Mouse (Mus musculus) kidney, postnatal 25 days (tissue): ENCODE measurements around the gene Nt5c3.

Experiments used
- DNase-seq, 2 experiments: peaks; one replicate each; pipeline ENCODE4 v3.0.0; 2021; ENCODE audit warnings: mixed read lengths in 2 of 2

The Nt5c3 gene

DNA sequence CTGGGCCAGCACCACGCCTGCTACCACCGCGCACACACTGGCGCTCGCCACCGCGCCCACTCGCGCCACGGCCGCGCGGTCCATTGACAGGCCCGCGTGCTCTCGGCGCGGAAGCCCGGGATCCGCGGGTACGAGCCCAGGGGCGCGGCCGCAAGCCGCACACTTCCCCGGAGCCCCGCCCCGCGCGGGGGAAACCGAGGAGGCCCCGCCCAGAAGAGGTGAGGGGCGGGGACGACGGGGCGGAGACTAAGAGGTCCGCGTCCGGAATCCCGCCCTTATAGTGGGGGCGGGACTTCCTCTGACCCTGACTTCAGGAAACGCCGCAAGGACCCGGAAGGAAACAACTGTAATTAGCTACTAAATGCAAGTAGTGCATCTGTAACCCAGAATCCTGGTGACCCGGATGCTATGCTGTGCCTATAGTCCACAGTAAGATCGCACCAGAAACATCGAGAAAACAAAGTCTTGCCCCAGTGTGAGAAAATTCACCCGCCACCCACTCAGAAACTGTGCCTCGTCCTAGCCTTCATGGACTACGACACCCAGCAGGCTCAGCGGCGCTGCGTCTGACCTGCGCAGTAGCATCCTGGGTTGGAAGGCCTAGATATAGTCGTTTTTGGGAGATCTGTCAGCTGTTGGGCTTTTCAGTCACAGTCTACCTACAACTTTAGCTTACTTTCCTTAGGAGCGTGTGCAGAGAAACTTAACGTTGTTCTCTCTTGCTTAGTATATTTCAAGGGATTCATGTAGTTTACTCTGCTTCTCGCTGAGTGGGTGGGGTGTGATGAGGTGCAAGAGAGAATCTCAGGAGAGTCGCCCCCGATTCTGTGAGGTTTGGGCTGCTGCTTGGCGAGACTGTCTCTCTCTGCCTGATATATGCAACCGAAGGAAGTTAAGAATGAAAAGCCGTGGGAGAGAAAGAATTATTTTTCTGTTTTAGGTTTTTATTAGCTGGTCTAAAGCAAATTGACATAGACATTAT is at the start of gene Nt5c3, which contains the start of gene Vmn1r4:
Gene Nt5c3 (minus strand): TSS at position 207 of the 982 bp plus-strand sequence.
Gene Vmn1r4 (plus strand): TSS at position 290 of the 982 bp plus-strand sequence.
- peak; percentile 95 to 96 for DNase-seq

DNA sequence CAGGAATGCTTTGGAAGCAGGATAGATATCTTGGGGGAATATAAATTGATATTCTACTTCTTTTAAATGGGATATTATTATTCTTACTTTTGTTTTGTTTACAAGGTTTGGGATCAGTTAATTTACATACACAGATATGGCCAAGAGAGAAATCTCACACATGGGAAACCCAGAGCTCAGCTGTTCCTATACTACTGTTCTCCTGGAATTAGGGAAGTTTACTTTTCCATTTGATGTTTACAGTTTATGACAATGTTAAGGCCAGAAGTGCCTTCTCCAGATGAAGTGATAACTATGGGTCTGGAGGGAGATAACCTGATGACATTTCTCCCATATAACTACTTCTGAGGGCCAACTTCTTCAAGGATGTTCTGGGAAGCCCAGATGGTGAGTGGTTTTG is 46.2 kb upstream of the Nt5c3 start, which contains the start of gene Vmn1r5:
Gene Vmn1r5 (plus strand): TSS at position 301 of the 400 bp plus-strand sequence.
- DNase-seq = no peak

DNA sequence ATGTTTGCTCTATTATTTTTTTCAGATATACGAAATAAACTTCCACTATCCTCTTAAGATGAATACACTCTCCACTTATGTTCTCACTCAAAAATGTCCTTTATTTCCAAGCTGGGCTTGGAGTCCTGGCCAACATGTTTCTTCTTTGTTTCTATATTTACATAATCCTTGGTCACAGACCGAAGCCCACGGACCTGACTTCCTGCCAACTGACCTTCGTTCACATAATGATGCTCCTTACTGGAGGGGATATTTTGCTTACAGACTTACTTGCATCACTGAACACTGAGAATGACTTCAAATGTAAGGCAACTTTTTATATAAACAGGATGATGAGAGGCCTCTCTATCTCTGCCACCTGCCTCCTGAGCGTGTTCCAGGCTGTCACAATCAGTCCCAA is 32.7 kb upstream of the Nt5c3 start:
- peak; percentile 75 to 88 for DNase-seq

GRCm38 (mm10) chr6:56934366-56934765 is 10.6 kb upstream of the Nt5c3 start:
- DNase-seq = no peak

DNA sequence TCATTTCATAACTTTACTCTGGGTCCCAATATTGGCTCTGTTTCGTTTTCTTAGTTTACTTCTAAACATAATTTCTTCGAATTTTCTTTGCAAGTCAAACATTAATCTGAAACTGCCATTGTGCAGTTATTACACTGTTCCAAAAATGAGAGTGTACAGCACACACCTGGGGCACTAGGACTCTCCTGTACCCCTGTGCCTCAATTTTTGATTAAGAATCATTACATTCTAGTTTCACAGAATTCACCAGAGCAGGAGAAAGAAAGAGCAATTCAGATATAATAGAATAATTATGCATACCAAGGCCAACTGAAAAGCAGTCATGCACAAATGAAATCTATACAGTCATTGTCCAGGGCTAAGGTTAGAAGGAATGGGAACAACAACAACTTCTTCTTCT is 8.7 kb upstream of the Nt5c3 start:
- no peak for DNase-seq

DNA sequence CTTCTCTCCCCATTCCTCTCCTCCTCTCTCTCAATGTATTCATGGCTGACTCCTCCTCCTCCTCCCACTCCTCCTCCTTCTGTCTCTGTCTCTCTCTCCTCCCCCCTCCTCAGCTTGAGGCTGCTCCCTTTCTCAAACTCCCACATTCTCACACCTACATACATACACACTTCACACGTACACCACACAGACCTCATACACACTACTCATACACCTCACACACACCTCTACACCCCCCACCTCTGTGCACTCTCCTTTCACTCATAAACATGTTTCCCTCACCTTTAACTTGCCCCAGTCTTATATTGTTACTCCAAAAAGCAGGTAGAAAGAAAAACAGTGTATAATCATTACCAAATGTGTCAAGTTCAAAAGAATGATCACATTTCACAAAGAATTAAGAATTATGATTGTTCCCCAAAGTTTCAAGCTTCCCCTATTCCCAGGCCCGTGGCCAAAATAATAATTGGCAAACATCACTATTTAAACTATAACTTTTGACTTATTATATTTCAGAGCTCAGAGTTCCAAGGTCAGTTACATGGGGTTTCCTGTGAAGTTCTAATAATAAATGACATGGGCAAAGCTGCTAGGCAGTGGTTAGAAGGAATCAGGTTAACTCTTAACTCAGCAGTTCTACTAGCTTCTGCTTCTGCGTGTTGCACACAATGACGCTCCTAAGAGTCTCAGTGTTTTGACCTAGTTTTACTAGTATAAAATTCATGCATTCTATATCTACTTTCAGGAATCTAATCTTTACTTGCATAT is 8.1 kb upstream of the Nt5c3 start:
- no peak for DNase-seq

DNA sequence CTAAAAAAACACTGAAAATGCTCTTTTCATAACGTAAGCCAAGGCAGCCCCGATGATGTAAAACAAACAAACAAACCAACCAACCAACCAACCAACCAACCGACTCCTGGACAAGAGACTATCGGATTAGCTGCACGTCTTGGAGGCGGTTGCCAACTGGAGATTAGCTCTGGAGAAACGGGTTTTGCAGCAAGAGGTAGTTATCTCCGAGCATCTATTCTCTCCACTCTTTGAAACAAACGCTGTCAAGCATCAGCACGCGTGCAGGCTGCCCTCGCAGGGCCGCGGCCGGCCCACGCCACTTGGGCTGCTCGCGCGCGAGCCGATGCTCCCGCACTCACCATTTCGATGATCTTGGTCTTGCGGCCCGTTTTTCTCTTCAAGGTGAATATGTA is 404 bp downstream of the Nt5c3 start:
- DNase-seq = peak in 1 of 2 experiments; percentile 42

- peak; percentile 51 to 59 for DNase-seq
Observed at GRCm38 (mm10) chr6:56920222-56921092, 3.3 kb downstream of the Nt5c3 start.

- no peak for DNase-seq
Observed at GRCm38 (mm10) chr6:56919330-56920044, 4.2 kb downstream of the Nt5c3 start.

GRCm38 (mm10) chr6:56917578-56918368 is 6.0 kb downstream of the Nt5c3 start:
- DNase-seq = peak in 1 of 2 experiments; percentile 52

DNA sequence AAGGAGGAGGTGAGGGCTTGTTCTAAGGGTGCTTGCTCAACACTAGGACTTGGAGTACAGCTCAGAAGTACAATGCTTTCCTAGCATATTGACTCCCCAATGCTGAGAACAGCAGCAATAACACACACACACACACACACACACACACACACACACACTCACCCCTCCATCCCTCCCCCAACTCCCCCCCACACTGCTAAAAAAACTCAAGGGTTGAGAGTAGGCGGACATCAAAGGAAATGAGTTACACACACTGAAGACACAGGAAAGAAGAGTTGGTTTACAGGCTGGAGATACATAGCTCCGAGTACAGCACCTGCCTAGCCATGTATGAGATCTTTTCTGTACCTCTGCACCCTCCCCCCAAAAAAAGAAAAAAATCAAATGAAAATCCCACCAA is 7.5 kb downstream of the Nt5c3 start:
- DNase-seq = no peak

DNA sequence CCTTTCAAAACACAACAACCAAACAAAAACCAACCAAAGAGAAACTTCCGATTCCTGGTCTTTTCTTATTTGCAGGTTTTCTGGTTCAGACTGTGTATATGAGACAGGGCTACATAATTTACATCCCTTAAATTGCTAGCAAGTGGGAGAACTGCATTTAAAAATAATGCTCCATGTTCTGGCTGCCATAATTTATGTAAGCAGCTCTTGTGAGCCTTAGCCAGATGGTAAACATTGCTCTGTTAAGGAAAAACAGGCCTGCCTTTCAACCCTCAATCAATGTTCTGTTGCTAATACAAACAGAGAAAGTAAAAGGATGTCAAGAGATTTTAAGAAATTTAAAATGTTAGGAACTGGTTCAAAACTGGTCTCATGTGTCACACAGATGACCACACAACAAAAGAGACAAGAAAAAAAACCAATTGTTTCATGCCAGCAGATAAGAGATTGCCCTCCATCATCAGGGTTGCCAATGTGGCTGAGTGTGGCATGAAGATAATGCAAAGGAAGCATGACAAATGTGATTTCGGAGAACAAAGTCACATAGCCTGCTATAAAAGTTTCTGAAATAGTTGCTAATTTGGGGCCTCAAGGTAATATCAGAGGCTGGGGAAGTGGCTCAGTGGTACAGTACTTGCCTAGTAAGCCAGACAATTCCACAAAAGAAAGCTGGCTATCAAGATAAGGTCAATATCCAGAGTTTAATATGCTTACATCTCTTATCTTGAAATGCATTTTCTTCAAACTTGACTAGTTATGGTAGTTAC is 10.5 kb downstream of the Nt5c3 start:
- DNase-seq = no peak

DNA sequence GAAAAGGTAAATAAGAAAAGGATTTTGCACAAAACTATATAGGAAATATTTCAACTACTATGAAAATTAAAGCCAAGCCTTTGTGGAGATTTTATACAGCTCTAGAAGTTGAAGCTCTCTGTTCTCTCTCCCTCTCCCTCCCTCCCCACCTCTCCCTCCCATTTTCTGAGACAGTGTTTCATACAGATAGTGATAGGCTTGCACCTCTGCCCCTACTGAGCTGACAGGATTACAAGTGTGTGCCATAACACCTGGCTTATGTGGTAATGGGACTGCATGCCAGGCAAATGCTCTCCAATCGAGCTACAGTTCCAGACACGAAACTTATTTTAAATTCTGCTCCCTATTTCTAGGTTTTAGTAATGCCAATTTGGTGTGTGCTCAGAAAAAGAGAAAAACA is 12.8 kb downstream of the Nt5c3 start:
- DNase-seq = no peak

DNA sequence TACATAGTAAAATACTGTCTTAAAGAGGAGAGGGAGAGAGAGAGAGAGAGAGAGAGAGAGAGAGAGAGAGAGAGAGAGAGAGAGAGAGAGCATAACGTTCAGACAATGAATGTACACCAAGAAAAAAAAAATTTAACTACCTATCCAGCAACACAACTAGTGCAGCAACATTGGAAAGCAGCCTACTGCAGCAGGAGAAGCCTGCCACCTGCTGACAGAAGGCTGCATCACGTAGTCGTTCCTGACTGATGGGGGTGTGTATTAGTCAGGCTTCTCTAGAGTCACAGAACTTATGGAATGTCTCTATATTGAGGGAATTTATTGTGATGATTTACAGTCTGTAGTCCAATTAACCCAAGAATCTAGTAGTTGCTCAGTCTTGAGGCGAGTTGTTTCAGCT is 14.8 kb downstream of the Nt5c3 start:
- peak; percentile 71 to 80 for DNase-seq

DNA sequence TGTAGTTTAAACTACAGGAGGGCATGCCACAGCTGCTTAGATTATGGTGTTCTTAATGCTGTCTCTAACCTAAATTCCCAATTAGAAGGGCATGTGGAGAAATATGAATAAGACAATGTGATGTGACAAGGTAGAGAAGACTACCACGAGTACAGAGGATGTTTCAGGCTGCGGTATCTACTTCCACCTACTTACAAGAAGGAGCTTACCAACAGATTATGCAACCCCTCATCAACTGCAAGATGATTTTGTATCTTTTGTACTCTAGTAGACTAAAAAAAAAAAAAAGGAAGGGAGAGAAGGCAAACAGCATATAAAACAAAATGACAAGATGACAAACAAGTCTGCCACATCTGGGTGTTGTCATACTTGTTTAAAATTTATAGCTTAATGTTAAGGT is 15.3 kb downstream of the Nt5c3 start:
- no peak for DNase-seq

DNA sequence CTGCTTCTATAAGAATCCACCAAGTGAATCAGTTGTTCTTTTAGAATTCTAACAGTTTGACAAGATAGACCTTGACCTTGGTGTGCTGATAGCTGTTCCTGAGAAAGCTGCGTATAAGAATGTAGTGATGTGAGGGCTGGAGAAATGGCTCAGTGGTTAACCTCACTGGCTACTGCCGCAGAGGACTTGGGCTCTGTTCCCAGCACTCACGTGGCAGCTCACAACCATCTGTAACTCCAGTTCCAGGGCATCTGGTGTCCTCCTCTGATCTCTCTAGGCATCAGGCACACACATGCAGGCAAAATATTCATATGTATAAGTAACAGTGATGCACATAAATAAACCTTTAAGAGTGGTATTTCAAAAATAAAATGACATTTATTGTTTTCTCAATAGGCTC is 15.8 kb downstream of the Nt5c3 start:
- DNase-seq = no peak

- DNase-seq = peak; percentile 66 to 86
Observed at GRCm38 (mm10) chr6:56906121-56906846, 17.4 kb downstream of the Nt5c3 start.

GRCm38 (mm10) chr6:56905486-56905885 is 18.2 kb downstream of the Nt5c3 start:
- DNase-seq = no peak

DNA sequence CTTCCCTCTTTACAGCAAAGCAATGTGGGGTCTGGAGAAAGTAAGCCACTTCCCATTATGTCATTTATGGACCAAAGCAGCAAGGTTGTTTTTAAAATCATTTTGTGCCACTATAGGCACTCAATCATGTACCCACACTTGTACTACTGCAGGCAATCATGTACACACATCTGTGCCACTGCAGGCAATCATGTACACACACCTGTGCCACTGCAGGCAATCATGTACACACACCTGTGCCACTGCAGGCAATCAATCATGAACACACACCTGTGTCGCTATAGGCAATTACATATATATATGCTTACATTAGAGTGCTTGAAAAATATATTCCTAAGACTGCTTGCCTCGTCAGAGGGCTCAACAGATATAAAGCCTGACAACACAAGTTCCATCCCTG is 18.8 kb downstream of the Nt5c3 start:
- no peak for DNase-seq
